Comparison of ENCODE assay signal across 21 mouse cellular contexts in the genomic region with DNA sequence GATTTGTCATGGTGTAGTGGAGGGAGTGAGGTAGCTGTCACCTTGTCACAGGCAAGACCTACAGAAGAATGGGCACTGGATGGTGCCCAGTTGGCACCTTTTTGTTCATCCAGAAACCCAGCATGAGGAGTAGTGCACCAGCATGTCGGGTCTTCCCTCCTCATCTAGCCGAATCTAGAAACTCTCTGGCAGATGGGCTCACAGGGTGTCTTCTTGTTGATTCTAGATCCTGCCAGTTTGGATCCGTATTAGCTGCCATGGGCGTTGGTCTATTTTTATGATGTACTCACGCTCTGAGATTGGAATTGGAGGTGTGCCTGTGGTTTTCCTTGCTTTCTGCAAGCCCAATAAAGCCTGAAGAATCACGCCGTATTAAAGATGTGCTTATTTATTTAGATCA.
DNase-seq lines count a peak whose midpoint lies in the region; ATAC-seq and TF ChIP-seq lines count a peak whose summit lies in the region.
"Had no signal": no experiment of that assay in that cellular context is flagged by ENCODE, and none has a peak within 500 bp of the region (broad histone marks: within the 10 kb centered on the region; RNA-seq: fewer than 3 reads in every experiment).

No protein-coding gene starts in this region.

- H3K9ac ChIP-seq in hindbrain, embryonic 12.5 days = no peak overlapping the region
- H3K9ac ChIP-seq: forebrain, embryonic 12.5 days; heart, embryonic 12.5 days; lung, embryonic 14.5 days; midbrain, embryonic 12.5 days had no signal

- 10% methylated on average over 7 of the region's 7 CpGs for WGBS in cerebellum, adult 2 months
- 89% methylated on average over 7 of the region's 7 CpGs for WGBS in hindbrain, embryonic 12.5 days

- ATAC-seq in hindbrain, embryonic 12.5 days (ENCODE audit: low FRiP score) = no peak
- ATAC-seq: activated CD4-positive, CD25-positive, alpha-beta regulatory T cell, adult 4 months; hindbrain, embryonic 16.5 days had no signal

- peak overlapping the region; percentile 61; the same call in 1 of the 2 replicates for H3K27ac ChIP-seq in cerebellum, adult 2 months (ENCODE audit: insufficient read depth, low read length)
- no peak overlapping the region for H3K27ac ChIP-seq in hindbrain, embryonic 12.5 days
- H3K27ac ChIP-seq: forebrain, embryonic 12.5 days; left cerebral cortex, adult 2 months; macrophage; midbrain, embryonic 12.5 days had no signal

- no peak overlapping the region for H3K4me2 ChIP-seq in hindbrain, embryonic 12.5 days (replicated peaks)
- H3K4me2 ChIP-seq: forebrain, embryonic 12.5 days; heart, embryonic 12.5 days; lung, embryonic 14.5 days; midbrain, embryonic 12.5 days had no signal

- peaks cover 12% of the 10 kb centered on the region for H3K9me3 ChIP-seq in hindbrain, embryonic 12.5 days (replicated peaks)

- H3K36me3 ChIP-seq in hindbrain, embryonic 12.5 days = no peaks in the 10 kb centered on the region
- H3K36me3 ChIP-seq: forebrain, embryonic 12.5 days; midbrain, embryonic 12.5 days had no signal

- peaks cover 18% of the 10 kb centered on the region for H3K4me1 ChIP-seq in cerebellum, adult 2 months (ENCODE audit: control insufficient read depth, insufficient read depth, low read length)
- H3K4me1 ChIP-seq in hindbrain, embryonic 12.5 days = peaks cover 6% of the 10 kb centered on the region
- H3K4me1 ChIP-seq: forebrain, embryonic 12.5 days had no signal

- H3K4me3 ChIP-seq in cerebellum, adult 2 months (replicated peaks; ENCODE audit: insufficient read depth, low read depth, low read length) = peak overlapping the region; percentile 28
- H3K4me3 ChIP-seq in hindbrain, embryonic 12.5 days = no peak overlapping the region
- H3K4me3 ChIP-seq: forebrain, embryonic 12.5 days; heart, embryonic 12.5 days; left cerebral cortex, adult 2 months; midbrain, embryonic 12.5 days had no signal

- intact Hi-C loops in gastrocnemius, postnatal 14 days (cut with DNase I; ENCODE audit: low total_unique reads) = no loop called here

- DNase-seq in layer of hippocampus, adult 11-12 months (ENCODE audit: low spot score) = peak; percentile 49
- no peak for DNase-seq in layer of hippocampus, postnatal 10 days (ENCODE audit: low spot score in 2 of 2)
- DNase-seq in ZHBTc4 (ENCODE audit: low read depth, low spot score) = peak; percentile 23
- DNase-seq in cerebellum, adult 2 months = peak; percentile 73 to 91
- peak; percentile 36 to 47 for DNase-seq in layer of hippocampus, adult 8-10 months (ENCODE audit: low spot score in 2 of 2)
- no peak for DNase-seq in gastrocnemius, postnatal 14 days
- no peak for DNase-seq in lung, postnatal 4 days
- DNase-seq: adrenal gland, postnatal 14 days; kidney, adult 18-20 months; kidney, postnatal 25 days; lung, embryonic 14.5 days; right cerebral cortex, postnatal 25 days; thymus, postnatal 36 days had no signal

- no peak for TF ChIP-seq CTCF in cerebellum, adult 2 months (IDR thresholded peaks at IDR 0.05; ENCODE audit: borderline replicate concordance, insufficient read depth, low read depth, low read length)

- no peak for TF ChIP-seq POLR2A in cerebellum, adult 2 months (IDR thresholded peaks at IDR 0.05; ENCODE audit: borderline replicate concordance, insufficient read depth, low read length)

- H3K27me3 ChIP-seq in cerebellum, adult 2 months (ENCODE audit: control insufficient read depth, insufficient read depth, low read length) = no peaks in the 10 kb centered on the region
- no peaks in the 10 kb centered on the region for H3K27me3 ChIP-seq in hindbrain, embryonic 12.5 days
- H3K27me3 ChIP-seq: forebrain, embryonic 12.5 days; heart, embryonic 12.5 days; midbrain, embryonic 12.5 days had no signal

Comparison
In these comparisons a context has a peak if more than half of its experiments do, and no peak if none do; other contexts are left out.
1. DNase-seq: peak in layer of hippocampus, adult 11-12 months (single experiment), ZHBTc4 (single experiment), cerebellum, adult 2 months (2 of 2) and layer of hippocampus, adult 8-10 months (2 of 2); none in layer of hippocampus, postnatal 10 days (0 of 2), gastrocnemius, postnatal 14 days (single experiment) and lung, postnatal 4 days (0 of 2).